Mouse (Mus musculus): Measurements from ENCODE around the gene Tap2.

- TF ChIP-seq CTCF (IDR thresholded peaks at IDR 0.05; ENCODE audit: low read depth) (peak; percentile 75), EP300 (IDR thresholded peaks at IDR 0.05; ENCODE audit: low read depth) (no peak)
Measured at GRCm38 (mm10) chr17:34205746-34206176, 2.4 kb downstream of the Tap2 start.

All from liver, embryonic 14.5 days (tissue).